Mouse (Mus musculus): ENCODE measurements around the gene Tex22. TPM values are rescaled to one million over a fixed set of nuclear protein-coding genes. Genes with fewer than 3 reads are reported as not detected.

Tex22 gene
- polyA plus RNA-seq, 1 experiment, result not detected

- H3K4me1 ChIP-seq (ENCODE audit: control insufficient read depth, insufficient read depth, low read length), result peaks cover 7% of the 10 kb centered on the region; the same call in 1 of the 2 replicates
- H3K4me3 ChIP-seq (ENCODE audit: insufficient read depth, low read length), result no peak overlapping the region
- no peak overlapping the region for H3K27ac ChIP-seq (ENCODE audit: insufficient read depth, low read length)
- TF ChIP-seq CTCF (IDR thresholded peaks at IDR 0.05; ENCODE audit: borderline replicate concordance, insufficient read depth, low read length) (no peak), POLR2A (IDR thresholded peaks at IDR 0.05; ENCODE audit: low read depth, low read length) (no peak)
Observed at GRCm38 (mm10) chr12:113050671-113051070, 23.6 kb upstream of the Tex22 start.

GRCm38 (mm10) chr12:113051628-113052403 lies 22.5 kb upstream of the Tex22 start:
- H3K4me1 ChIP-seq (ENCODE audit: control insufficient read depth, insufficient read depth, low read length), result peaks cover 7% of the 10 kb centered on the region; the same call in 1 of the 2 replicates
- no peak for TF ChIP-seq CTCF (IDR thresholded peaks at IDR 0.05; ENCODE audit: borderline replicate concordance, insufficient read depth, low read length)
- no peak for TF ChIP-seq POLR2A (IDR thresholded peaks at IDR 0.05; ENCODE audit: low read depth, low read length)
- no peak overlapping the region for H3K4me3 ChIP-seq (ENCODE audit: insufficient read depth, low read length)
- H3K27ac ChIP-seq (ENCODE audit: insufficient read depth, low read length), result no peak overlapping the region

DNA sequence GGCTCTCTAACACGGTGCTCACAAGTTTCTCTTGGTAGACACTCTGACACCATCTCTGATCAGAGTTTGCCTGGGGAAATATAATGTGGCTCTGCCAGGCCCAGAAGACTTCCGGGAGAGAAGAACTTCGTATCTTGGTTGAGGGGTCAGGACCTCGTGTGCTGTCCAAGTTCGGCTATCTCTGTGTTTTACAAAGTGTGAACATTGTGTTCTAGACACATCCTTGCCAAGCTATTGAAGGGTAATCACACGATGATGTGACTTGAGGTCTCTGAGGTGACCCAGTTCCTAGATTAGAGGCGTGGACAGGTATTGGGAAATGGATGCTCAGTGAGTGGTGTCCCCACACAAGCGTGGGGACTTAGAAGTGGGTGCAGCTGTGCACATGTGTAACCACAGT lies 18.2 kb upstream of the Tex22 start:
- TF ChIP-seq POLR2A (IDR thresholded peaks at IDR 0.05; ENCODE audit: low read depth, low read length) (no peak), CTCF (IDR thresholded peaks at IDR 0.05; ENCODE audit: borderline replicate concordance, insufficient read depth, low read length) (no peak)
- peaks cover 7% of the 10 kb centered on the region; the same call in 1 of the 2 replicates for H3K4me1 ChIP-seq (ENCODE audit: control insufficient read depth, insufficient read depth, low read length)
- no peak overlapping the region for H3K27ac ChIP-seq (ENCODE audit: insufficient read depth, low read length)
- no peak overlapping the region for H3K4me3 ChIP-seq (ENCODE audit: insufficient read depth, low read length)

- no peak for TF ChIP-seq CTCF (IDR thresholded peaks at IDR 0.05; ENCODE audit: borderline replicate concordance, insufficient read depth, low read length)
- no peak overlapping the region for H3K27ac ChIP-seq (ENCODE audit: insufficient read depth, low read length)
Observed at GRCm38 (mm10) chr12:113060178-113060577, 14.1 kb upstream of the Tex22 start.

DNA sequence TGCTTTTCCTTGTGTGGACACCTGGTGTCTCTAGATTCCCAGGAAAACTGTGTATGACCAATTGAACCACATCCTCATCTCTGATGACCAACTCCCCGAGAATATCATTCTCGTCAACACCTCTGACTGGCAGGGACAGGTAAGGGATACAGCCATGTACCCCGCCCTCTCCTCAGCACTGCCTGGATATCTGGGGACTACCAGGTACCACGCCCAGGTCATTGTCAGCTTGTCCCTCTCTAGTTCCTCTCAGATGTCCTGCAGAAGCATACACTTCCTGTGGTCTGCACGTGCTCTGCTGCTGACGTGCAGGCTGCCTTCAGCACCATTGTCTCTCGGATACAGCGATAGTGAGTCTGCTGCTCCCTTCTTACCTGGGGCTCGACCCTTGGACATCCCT lies 12.7 kb upstream of the Tex22 start:
- no peaks in the 10 kb centered on the region for H3K4me1 ChIP-seq (ENCODE audit: control insufficient read depth, insufficient read depth, low read length)

More at GRCm38 (mm10) chr12:113060178-113060577, 14.1 kb upstream of the Tex22 start:
- Histone ChIP-seq H3K4me1 (ENCODE audit: control insufficient read depth, insufficient read depth, low read length) (no peaks in the 10 kb centered on the region), H3K4me3 (ENCODE audit: insufficient read depth, low read length) (no peak overlapping the region)

GRCm38 (mm10) chr12:113062201-113062600 lies 12.1 kb upstream of the Tex22 start:
- TF ChIP-seq POLR2A (IDR thresholded peaks at IDR 0.05; ENCODE audit: low read depth, low read length) (no peak), CTCF (IDR thresholded peaks at IDR 0.05; ENCODE audit: borderline replicate concordance, insufficient read depth, low read length) (no peak)
- Histone ChIP-seq H3K4me1 (ENCODE audit: control insufficient read depth, insufficient read depth, low read length) (no peaks in the 10 kb centered on the region), H3K27ac (ENCODE audit: insufficient read depth, low read length) (no peak overlapping the region), H3K4me3 (ENCODE audit: insufficient read depth, low read length) (no peak overlapping the region)

More for the DNA sequence above, 12.7 kb upstream of the Tex22 start:
- H3K27ac ChIP-seq (ENCODE audit: insufficient read depth, low read length), result no peak overlapping the region
- no peak for TF ChIP-seq POLR2A (IDR thresholded peaks at IDR 0.05; ENCODE audit: low read depth, low read length)
- TF ChIP-seq CTCF (IDR thresholded peaks at IDR 0.05; ENCODE audit: borderline replicate concordance, insufficient read depth, low read length), result no peak
- H3K4me3 ChIP-seq (ENCODE audit: insufficient read depth, low read length), result no peak overlapping the region

DNA sequence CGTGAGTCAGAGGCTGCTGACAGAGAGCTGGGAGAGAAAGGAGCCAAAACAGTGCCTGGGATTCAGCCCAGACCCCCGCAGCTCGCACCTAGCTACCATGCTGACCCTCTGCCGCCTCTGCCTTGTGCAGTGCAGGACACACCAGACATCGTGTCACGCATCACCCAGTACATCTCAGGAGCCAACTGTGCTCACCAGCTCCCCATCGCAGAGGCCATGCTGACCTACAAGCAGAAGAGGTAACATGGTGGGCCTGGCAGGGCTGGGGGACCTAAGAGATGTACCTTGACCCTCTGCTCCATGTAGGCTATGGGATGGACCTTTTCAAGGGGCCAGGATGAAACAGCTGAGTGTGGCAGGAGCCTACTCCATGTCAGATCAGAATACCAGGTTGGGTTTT lies 10.6 kb upstream of the Tex22 start:
- H3K4me3 ChIP-seq (ENCODE audit: insufficient read depth, low read length), result no peak overlapping the region
- TF ChIP-seq CTCF (IDR thresholded peaks at IDR 0.05; ENCODE audit: borderline replicate concordance, insufficient read depth, low read length), result no peak
- no peak for TF ChIP-seq POLR2A (IDR thresholded peaks at IDR 0.05; ENCODE audit: low read depth, low read length)
- no peak overlapping the region for H3K27ac ChIP-seq (ENCODE audit: insufficient read depth, low read length)
- H3K4me1 ChIP-seq (ENCODE audit: control insufficient read depth, insufficient read depth, low read length), result no peaks in the 10 kb centered on the region

DNA sequence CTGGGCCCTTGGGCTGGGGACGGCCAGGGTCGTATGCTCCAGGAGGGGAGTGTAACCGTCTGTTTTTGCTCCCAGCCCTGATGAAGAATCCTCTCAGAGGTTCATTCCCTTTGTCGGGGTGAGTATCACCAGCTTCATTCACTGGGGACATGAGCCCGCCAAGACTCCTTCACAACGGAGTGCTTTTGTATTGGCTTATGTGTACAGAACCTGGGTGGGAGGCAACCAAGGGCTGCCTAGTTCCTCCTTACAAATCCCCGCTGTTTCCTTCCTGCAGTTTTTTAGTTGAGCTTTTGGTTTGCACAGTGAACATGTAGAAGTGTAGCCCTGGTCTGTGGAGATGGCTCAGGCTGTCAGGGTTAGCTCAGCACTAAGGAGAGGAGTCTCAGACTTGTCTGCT lies 6.3 kb upstream of the Tex22 start:
- TF ChIP-seq POLR2A (IDR thresholded peaks at IDR 0.05; ENCODE audit: low read depth, low read length) (no peak), CTCF (IDR thresholded peaks at IDR 0.05; ENCODE audit: borderline replicate concordance, insufficient read depth, low read length) (no peak)
- H3K4me3 ChIP-seq (ENCODE audit: insufficient read depth, low read length), result no peak overlapping the region
- no peak overlapping the region for H3K27ac ChIP-seq (ENCODE audit: insufficient read depth, low read length)
- H3K4me1 ChIP-seq (ENCODE audit: control insufficient read depth, insufficient read depth, low read length), result no peaks in the 10 kb centered on the region

DNA sequence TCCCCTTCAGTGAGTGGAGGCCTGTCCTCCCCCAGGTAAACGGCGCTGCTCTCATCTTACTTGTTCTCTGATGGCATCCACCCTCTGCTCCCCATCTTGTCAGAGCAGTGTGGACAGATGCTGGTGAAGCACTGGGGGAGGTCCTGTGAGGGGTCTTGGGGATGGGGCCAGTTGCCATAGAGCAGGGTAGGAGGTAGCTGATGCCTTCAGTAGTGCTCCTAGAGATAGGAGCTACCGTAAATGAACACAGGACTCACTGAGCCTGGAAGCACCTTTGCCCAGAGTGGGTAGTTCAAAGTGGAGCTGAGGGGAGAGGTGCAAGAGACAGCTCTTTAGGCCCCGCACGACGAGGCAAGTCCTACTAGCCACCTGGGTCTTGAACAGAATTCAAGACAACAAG lies 4.9 kb upstream of the Tex22 start:
- H3K4me3 ChIP-seq (ENCODE audit: insufficient read depth, low read length), result no peak overlapping the region
- no peaks in the 10 kb centered on the region for H3K4me1 ChIP-seq (ENCODE audit: control insufficient read depth, insufficient read depth, low read length)
- no peak overlapping the region for H3K27ac ChIP-seq (ENCODE audit: insufficient read depth, low read length)
- TF ChIP-seq POLR2A (IDR thresholded peaks at IDR 0.05; ENCODE audit: low read depth, low read length) (no peak), CTCF (IDR thresholded peaks at IDR 0.05; ENCODE audit: borderline replicate concordance, insufficient read depth, low read length) (no peak)

GRCm38 (mm10) chr12:113071321-113071720 lies 3.0 kb upstream of the Tex22 start:
- no peak overlapping the region for H3K4me3 ChIP-seq (ENCODE audit: insufficient read depth, low read length)
- no peak overlapping the region for H3K27ac ChIP-seq (ENCODE audit: insufficient read depth, low read length)
- no peaks in the 10 kb centered on the region for H3K4me1 ChIP-seq (ENCODE audit: control insufficient read depth, insufficient read depth, low read length)
- TF ChIP-seq POLR2A (IDR thresholded peaks at IDR 0.05; ENCODE audit: low read depth, low read length) (no peak), CTCF (IDR thresholded peaks at IDR 0.05; ENCODE audit: borderline replicate concordance, insufficient read depth, low read length) (no peak)

Measured in embryonic fibroblast, embryonic 13.5 days (primary cell).